Mouse (Mus musculus): Measurements from ENCODE around the gene Lmo4.
A peak's percentile ranks its signal among the peaks of the same experiment; 100 is the strongest.

Gene Lmo4

GRCm38 (mm10) chr3:144147244-144147643 is 57.8 kb downstream of the Lmo4 start:
- DNase-seq: no peak

GRCm38 (mm10) chr3:144144066-144144465 is 61.0 kb downstream of the Lmo4 start:
- DNase-seq: no peak

GRCm38 (mm10) chr3:144142939-144143338 is 62.1 kb downstream of the Lmo4 start:
- DNase-seq: no peak

GRCm38 (mm10) chr3:144141786-144142185 is 63.2 kb downstream of the Lmo4 start:
- peak; percentile 36 for DNase-seq

GRCm38 (mm10) chr3:144140816-144141215 is 64.2 kb downstream of the Lmo4 start:
- no peak for DNase-seq

- DNase-seq: no peak
Measured at GRCm38 (mm10) chr3:144138659-144139058, 66.4 kb downstream of the Lmo4 start.

Data from right cerebral cortex, postnatal 25 days (tissue).